Mouse (Mus musculus): ENCODE data around the gene Rmdn3. TPM values are rescaled to one million over a fixed set of nuclear protein-coding genes. Genes with fewer than 3 reads are reported as not detected.

Gene Rmdn3
- polyA plus RNA-seq, 1 experiment from 2014 or later, result 43.8 TPM

DNA sequence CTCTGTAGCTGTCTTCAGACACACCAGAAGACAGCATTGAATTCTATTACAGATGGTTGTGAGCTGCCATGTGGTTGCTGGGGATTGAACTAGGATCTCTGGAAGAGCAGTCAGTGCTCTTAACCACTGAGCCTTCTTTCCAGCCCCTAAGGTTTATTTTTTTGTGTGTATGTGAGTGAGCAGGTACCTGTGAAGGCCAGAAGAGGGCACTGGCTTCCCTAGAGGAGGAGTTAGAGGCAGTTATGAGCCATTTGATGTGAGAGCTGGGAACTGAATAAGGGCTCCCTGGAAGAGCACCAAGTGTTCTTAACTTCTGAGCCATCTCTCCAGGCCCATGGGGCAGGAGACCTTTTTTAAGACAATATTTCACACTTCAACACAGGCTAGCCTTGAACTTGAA is 8.6 kb upstream of the Rmdn3 start:
- H3K9ac ChIP-seq (replicated peaks), result no peak overlapping the region
- H3K4me1 ChIP-seq, result peaks cover 16% of the 10 kb centered on the region
- H3K9me3 ChIP-seq, result no peaks in the 10 kb centered on the region
- no peak overlapping the region for H3K4me3 ChIP-seq
- no peak overlapping the region for H3K27ac ChIP-seq (replicated peaks)
- no peak overlapping the region for H3K4me2 ChIP-seq (replicated peaks)
- ATAC-seq (ENCODE audit: low FRiP score, low read depth), result no peak
- H3K27me3 ChIP-seq, result peaks cover 60% of the 10 kb centered on the region
- H3K36me3 ChIP-seq, result no peaks in the 10 kb centered on the region

GRCm38 (mm10) chr2:119163999-119164398 is 7.2 kb upstream of the Rmdn3 start:
- Histone ChIP-seq H3K27ac (replicated peaks) (no peak overlapping the region), H3K4me2 (replicated peaks) (no peak overlapping the region), H3K4me3 (no peak overlapping the region), H3K36me3 (no peaks in the 10 kb centered on the region), H3K4me1 (peaks cover 16% of the 10 kb centered on the region), H3K27me3 (peaks cover 56% of the 10 kb centered on the region), H3K9ac (replicated peaks) (no peak overlapping the region), H3K9me3 (no peaks in the 10 kb centered on the region)
- WGBS, result 90% methylated on average over 4 of the region's 4 CpGs
- no peak for ATAC-seq (ENCODE audit: low FRiP score, low read depth)

DNA sequence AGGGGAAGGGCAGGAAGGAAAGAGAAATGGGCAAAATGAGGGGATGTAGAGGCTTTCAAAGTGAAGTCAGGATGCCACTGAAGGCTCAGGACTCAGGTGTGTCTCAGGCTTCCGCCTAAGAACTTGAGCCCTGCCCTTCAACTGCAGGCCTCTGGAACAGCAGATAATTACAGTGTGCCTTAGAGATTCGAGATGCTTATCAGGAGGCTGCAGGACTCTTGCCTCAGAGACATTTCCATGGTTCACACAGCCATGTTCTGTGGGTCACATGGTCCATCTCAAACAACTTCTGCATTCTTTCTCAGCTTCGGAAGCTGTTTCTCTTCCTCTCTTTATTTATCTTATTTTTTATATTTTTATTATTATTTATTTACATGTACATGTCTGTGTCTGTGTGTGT is 6.3 kb upstream of the Rmdn3 start:
- H3K27ac ChIP-seq (replicated peaks), result no peak overlapping the region
- WGBS, result 65% methylated on average over 3 of the region's 3 CpGs
- no peak for ATAC-seq (ENCODE audit: low FRiP score, low read depth)
- H3K9me3 ChIP-seq, result no peaks in the 10 kb centered on the region
- H3K4me2 ChIP-seq (replicated peaks), result no peak overlapping the region
- H3K4me1 ChIP-seq, result peaks cover 16% of the 10 kb centered on the region
- no peak overlapping the region for H3K4me3 ChIP-seq
- H3K36me3 ChIP-seq, result no peaks in the 10 kb centered on the region
- H3K9ac ChIP-seq (replicated peaks), result no peak overlapping the region
- H3K27me3 ChIP-seq, result peaks cover 49% of the 10 kb centered on the region

DNA sequence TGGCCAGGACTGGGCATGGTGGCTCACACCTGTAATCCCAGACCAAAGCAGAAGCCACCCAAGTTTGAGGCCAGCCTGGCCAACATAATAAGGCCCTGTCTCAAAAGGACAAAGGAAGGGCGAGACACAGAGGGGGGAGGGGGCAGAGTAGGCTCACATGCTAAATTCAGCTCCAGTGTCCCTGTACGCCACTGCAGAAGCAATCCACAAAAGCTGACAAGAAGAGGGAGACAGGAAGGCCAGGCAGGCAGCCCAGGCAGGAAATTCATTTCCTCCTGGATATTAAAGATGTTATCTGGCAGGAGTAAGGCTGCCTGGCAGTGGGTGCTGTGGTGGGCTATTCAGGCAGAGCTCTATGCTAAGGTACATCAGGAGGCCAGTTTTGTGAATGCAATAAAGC is 4.4 kb upstream of the Rmdn3 start:
- no peak overlapping the region for H3K4me3 ChIP-seq
- WGBS, result 23% methylated on average over 2 of the region's 2 CpGs
- ATAC-seq (ENCODE audit: low FRiP score, low read depth), result no peak
- no peaks in the 10 kb centered on the region for H3K9me3 ChIP-seq
- no peak overlapping the region for H3K27ac ChIP-seq (replicated peaks)
- H3K36me3 ChIP-seq, result no peaks in the 10 kb centered on the region
- no peak overlapping the region for H3K4me2 ChIP-seq (replicated peaks)
- peak overlapping the region; percentile 24; the same call in 1 of the 2 replicates for H3K9ac ChIP-seq (replicated peaks)
- H3K27me3 ChIP-seq, result peaks cover 30% of the 10 kb centered on the region
- H3K4me1 ChIP-seq, result peaks cover 6% of the 10 kb centered on the region

DNA sequence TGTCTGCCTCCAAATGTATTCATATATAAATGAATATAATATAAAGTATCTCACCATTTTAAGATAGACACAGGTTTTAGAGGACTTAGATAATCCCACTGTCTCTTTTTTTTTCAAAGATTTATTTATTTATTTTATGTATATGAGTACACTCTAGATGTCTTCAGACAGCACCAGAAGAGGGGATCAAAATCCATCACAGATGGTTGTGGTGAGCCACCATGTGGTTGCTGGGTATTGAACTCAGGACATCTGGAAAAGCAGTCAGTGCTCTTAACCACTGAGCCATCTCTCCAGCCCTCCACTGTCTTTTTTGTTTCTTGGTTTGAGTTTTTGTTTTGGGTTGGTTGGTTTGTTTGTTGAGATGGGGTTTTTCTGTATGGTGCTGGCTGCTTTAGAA is 1.0 kb upstream of the Rmdn3 start:
- Histone ChIP-seq H3K4me3 (no peak overlapping the region), H3K4me1 (peaks cover 19% of the 10 kb centered on the region), H3K9me3 (no peaks in the 10 kb centered on the region), H3K4me2 (replicated peaks) (no peak overlapping the region), H3K27me3 (no peaks in the 10 kb centered on the region), H3K36me3 (peaks cover 14% of the 10 kb centered on the region; the same call in 1 of the 2 replicates), H3K9ac (replicated peaks) (no peak overlapping the region), H3K27ac (replicated peaks) (no peak overlapping the region)
- ATAC-seq (ENCODE audit: low FRiP score, low read depth), result no peak

- WGBS, result 9% methylated on average over 34 of the region's 34 CpGs
- peak overlapping the region; percentile 57 for H3K27ac ChIP-seq (replicated peaks)
These were observed 653 bp downstream of the Rmdn3 start for GRCm38 (mm10) chr2:119156081-119156680.

GRCm38 (mm10) chr2:119155388-119155787 is 1.4 kb downstream of the Rmdn3 start:
- H3K4me2 ChIP-seq (replicated peaks), result peak overlapping the region; percentile 97
- WGBS, result 91% methylated on average over 9 of the region's 9 CpGs
- H3K4me1 ChIP-seq, result peaks cover 19% of the 10 kb centered on the region
- 0 out of 2 replicates have a peak overlapping the region, but pooled peaks have one; percentile 86 for H3K9ac ChIP-seq (replicated peaks)
- peaks cover 39% of the 10 kb centered on the region for H3K36me3 ChIP-seq
- no peak for ATAC-seq (ENCODE audit: low FRiP score, low read depth)
- no peak overlapping the region for H3K27ac ChIP-seq (replicated peaks)
- H3K9me3 ChIP-seq, result no peaks in the 10 kb centered on the region
- 0 out of 2 replicates have a peak overlapping the region, but pooled peaks have one; percentile 88 for H3K4me3 ChIP-seq
- H3K27me3 ChIP-seq, result no peaks in the 10 kb centered on the region

More at GRCm38 (mm10) chr2:119156081-119156680, 653 bp downstream of the Rmdn3 start:
- H3K4me1 ChIP-seq, result peaks cover 19% of the 10 kb centered on the region
- H3K4me3 ChIP-seq, result peak overlapping the region; percentile 88
- peak overlapping the region; percentile 86 for H3K9ac ChIP-seq (replicated peaks)
- no peaks in the 10 kb centered on the region for H3K9me3 ChIP-seq
- peaks cover 31% of the 10 kb centered on the region for H3K36me3 ChIP-seq
- no peak for ATAC-seq (ENCODE audit: low FRiP score, low read depth)
- H3K27me3 ChIP-seq, result no peaks in the 10 kb centered on the region
- peak overlapping the region; percentile 97 for H3K4me2 ChIP-seq (replicated peaks)

- H3K36me3 ChIP-seq, result peaks cover 46% of the 10 kb centered on the region
- ATAC-seq (ENCODE audit: low FRiP score, low read depth), result no peak
- WGBS, result 82% methylated on average over 2 of the region's 2 CpGs
- no peaks in the 10 kb centered on the region for H3K9me3 ChIP-seq
- no peak overlapping the region for H3K9ac ChIP-seq (replicated peaks)
- no peak overlapping the region for H3K4me2 ChIP-seq (replicated peaks)
- H3K4me3 ChIP-seq, result no peak overlapping the region
- H3K27ac ChIP-seq (replicated peaks), result no peak overlapping the region
- no peaks in the 10 kb centered on the region for H3K27me3 ChIP-seq
- peaks cover 19% of the 10 kb centered on the region for H3K4me1 ChIP-seq
These were observed 2.2 kb downstream of the Rmdn3 start for GRCm38 (mm10) chr2:119154683-119155082.

DNA sequence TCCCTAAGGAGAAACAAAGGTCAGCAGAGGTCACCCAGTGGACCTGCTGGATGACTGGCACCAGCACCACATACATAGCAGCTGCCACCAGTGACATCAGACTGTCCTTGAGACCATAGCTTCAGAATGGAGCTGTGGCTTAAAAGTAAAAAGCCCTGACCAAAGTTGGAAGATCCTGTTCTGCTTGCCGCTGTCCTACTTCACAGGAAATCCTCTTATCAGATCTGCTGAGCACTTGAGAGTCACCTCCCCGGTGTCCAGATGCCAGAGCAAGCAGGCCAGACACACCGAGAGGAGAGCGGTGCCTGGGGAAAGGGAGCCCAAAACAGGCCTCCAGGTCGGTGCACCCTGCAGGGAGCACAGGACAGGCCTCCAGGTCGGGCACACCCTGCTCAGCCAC is 4.6 kb downstream of the Rmdn3 start:
- 91% methylated on average over 6 of the region's 6 CpGs for WGBS
- ATAC-seq (ENCODE audit: low FRiP score, low read depth), result no peak
- Histone ChIP-seq H3K4me2 (replicated peaks) (no peak overlapping the region), H3K4me3 (no peak overlapping the region), H3K9me3 (no peaks in the 10 kb centered on the region), H3K27ac (replicated peaks) (no peak overlapping the region), H3K36me3 (peaks cover 70% of the 10 kb centered on the region), H3K9ac (replicated peaks) (no peak overlapping the region), H3K27me3 (no peaks in the 10 kb centered on the region), H3K4me1 (peaks cover 15% of the 10 kb centered on the region)

- Histone ChIP-seq H3K36me3 (peaks cover 93% of the 10 kb centered on the region), H3K4me1 (no peaks in the 10 kb centered on the region), H3K4me2 (replicated peaks) (no peak overlapping the region), H3K27ac (replicated peaks) (no peak overlapping the region), H3K9me3 (peaks cover 4% of the 10 kb centered on the region; the same call in 1 of the 2 replicates), H3K27me3 (no peaks in the 10 kb centered on the region), H3K4me3 (no peak overlapping the region), H3K9ac (replicated peaks) (no peak overlapping the region)
- ATAC-seq (ENCODE audit: low FRiP score, low read depth), result no peak
- 93% methylated on average over 8 of the region's 8 CpGs for WGBS
These were observed 9.1 kb downstream of the Rmdn3 start for GRCm38 (mm10) chr2:119147775-119148174.

DNA sequence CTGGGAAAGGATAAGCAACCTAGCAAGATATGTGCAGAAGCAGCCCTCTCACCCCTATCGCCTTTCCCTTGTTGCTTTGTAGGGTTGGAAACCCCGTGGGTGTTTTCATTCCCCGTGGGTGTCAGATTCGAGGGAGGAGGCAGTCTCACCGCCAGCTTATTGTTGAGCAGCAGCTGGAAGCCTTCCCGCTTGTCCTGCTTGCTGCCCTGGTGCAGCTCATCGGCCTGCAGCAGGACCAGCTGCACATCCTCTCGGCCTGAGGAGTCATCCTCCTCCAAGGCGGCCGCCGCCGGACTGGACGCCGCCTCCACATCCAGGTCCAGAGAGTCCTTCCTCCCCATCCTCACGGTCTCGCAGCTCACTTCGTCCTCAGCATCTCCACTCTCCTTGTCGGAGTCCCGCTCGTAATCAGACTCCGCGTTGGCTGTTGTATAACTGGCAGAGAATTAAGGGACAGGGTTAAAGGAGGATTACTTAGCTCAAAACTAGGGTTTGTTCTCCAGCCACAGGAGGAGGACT is 9.6 kb downstream of the Rmdn3 start:
- H3K4me3 ChIP-seq, result no peak overlapping the region
- ATAC-seq (ENCODE audit: low FRiP score, low read depth), result no peak
- H3K9ac ChIP-seq (replicated peaks), result no peak overlapping the region
- H3K27me3 ChIP-seq, result no peaks in the 10 kb centered on the region
- no peaks in the 10 kb centered on the region for H3K4me1 ChIP-seq
- no peak overlapping the region for H3K4me2 ChIP-seq (replicated peaks)
- peaks cover 93% of the 10 kb centered on the region for H3K36me3 ChIP-seq
- 82% methylated on average over 22 of the region's 22 CpGs for WGBS
- H3K27ac ChIP-seq (replicated peaks), result no peak overlapping the region
- H3K9me3 ChIP-seq, result peaks cover 4% of the 10 kb centered on the region; the same call in 1 of the 2 replicates

GRCm38 (mm10) chr2:119146435-119146834 is 10.4 kb downstream of the Rmdn3 start:
- H3K27me3 ChIP-seq, result no peaks in the 10 kb centered on the region
- peaks cover 4% of the 10 kb centered on the region; the same call in 1 of the 2 replicates for H3K9me3 ChIP-seq
- ATAC-seq (ENCODE audit: low FRiP score, low read depth), result no peak
- 78% methylated on average over 6 of the region's 6 CpGs for WGBS
- H3K4me3 ChIP-seq, result no peak overlapping the region
- H3K36me3 ChIP-seq, result peaks cover 93% of the 10 kb centered on the region
- H3K27ac ChIP-seq (replicated peaks), result no peak overlapping the region
- H3K9ac ChIP-seq (replicated peaks), result no peak overlapping the region
- H3K4me2 ChIP-seq (replicated peaks), result no peak overlapping the region
- H3K4me1 ChIP-seq, result no peaks in the 10 kb centered on the region

DNA sequence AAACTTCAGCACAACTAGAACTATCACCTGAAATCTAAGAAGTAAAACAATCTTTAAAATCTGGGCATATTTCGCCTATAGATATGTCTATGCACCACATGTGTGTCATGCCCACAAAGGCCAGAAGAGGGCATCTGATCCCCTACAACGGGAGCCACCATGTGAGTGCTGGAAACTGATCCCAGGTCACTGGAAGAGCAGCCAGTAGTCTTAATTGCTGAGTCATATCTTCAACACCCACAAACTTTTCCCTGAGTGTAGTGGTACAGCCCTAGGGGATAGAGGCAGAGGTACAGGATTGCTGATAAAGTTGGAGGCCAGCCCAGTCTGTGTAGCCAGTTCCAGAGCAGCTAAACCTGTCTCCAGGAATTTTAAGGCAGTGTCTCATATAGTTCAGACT is 11.6 kb downstream of the Rmdn3 start:
- ATAC-seq (ENCODE audit: low FRiP score, low read depth), result no peak
- Histone ChIP-seq H3K36me3 (peaks cover 91% of the 10 kb centered on the region), H3K4me2 (replicated peaks) (no peak overlapping the region), H3K4me3 (no peak overlapping the region), H3K27ac (replicated peaks) (no peak overlapping the region), H3K9me3 (peaks cover 4% of the 10 kb centered on the region; the same call in 1 of the 2 replicates), H3K27me3 (no peaks in the 10 kb centered on the region), H3K4me1 (no peaks in the 10 kb centered on the region), H3K9ac (replicated peaks) (no peak overlapping the region)
- WGBS, result 89% methylated on average over 2 of the region's 2 CpGs

Data from midbrain, embryonic 12.5 days (tissue).